Mouse (Mus musculus) brain, embryonic 14.5 days (tissue): ENCODE measurements at regions not wholly inside any gene's neighbourhood (a gene's known extent, or its start where the extent isn't known, plus 50 kb on each side); places are given as distances from the start of the nearest gene placed in this dataset.

Experiments
- DNase-seq: peaks from one replicate; pipeline ENCODE4 v3.0.0-alpha.2; 2011; ENCODE audit warnings: low read depth
- CTCF ChIP-seq: fragments of 200-500 bp; IDR thresholded peaks from 2 replicates; pipeline ENCODE4 v1.5.1; 2012; ENCODE audit warnings: inconsistent platforms, mild to moderate bottlenecking, moderate library complexity, borderline replicate concordance; ENCODE audit not compliant: insufficient read depth, insufficient read length; ENCODE audit errors: extremely low read depth
- POLR2A ChIP-seq: fragments of 200-500 bp; IDR thresholded peaks from 2 replicates; pipeline ENCODE4 v1.6.1; 2012; ENCODE audit warnings: mild to moderate bottlenecking, inconsistent platforms, borderline replicate concordance; ENCODE audit not compliant: poor library complexity, insufficient read depth, insufficient read length, severe bottlenecking; ENCODE audit errors: extremely low read depth

- no peak for TF ChIP-seq CTCF
- no peak for TF ChIP-seq POLR2A
- peak; percentile 34 for DNase-seq
Measured at GRCm38 (mm10) chr17:78023507-78024355, 176.3 kb upstream of the Crim1 start.

GRCm38 (mm10) chr17:78024356-78024723, 175.7 kb upstream of the Crim1 start:
- TF ChIP-seq POLR2A (no peak), CTCF (no peak)
- no peak for DNase-seq

GRCm38 (mm10) chr17:78025294-78025693, 174.8 kb upstream of the Crim1 start:
- DNase-seq = peak; percentile 40

GRCm38 (mm10) chr17:78035648-78036047, 164.4 kb upstream of the Crim1 start:
- TF ChIP-seq CTCF (no peak), POLR2A (no peak)
- DNase-seq = no peak

More at GRCm38 (mm10) chr17:78025294-78025693, 174.8 kb upstream of the Crim1 start:
- no peak for TF ChIP-seq POLR2A
- no peak for TF ChIP-seq CTCF

GRCm38 (mm10) chr17:78040338-78040737, 159.7 kb upstream of the Crim1 start:
- TF ChIP-seq CTCF = no peak
- TF ChIP-seq POLR2A = no peak
- peak; percentile 68 for DNase-seq

- no peak for DNase-seq
- no peak for TF ChIP-seq CTCF
- no peak for TF ChIP-seq POLR2A
Measured at GRCm38 (mm10) chr17:78041204-78041603, 158.8 kb upstream of the Crim1 start.

GRCm38 (mm10) chr17:78049766-78050165, 150.3 kb upstream of the Crim1 start:
- DNase-seq = no peak
- no peak for TF ChIP-seq POLR2A
- no peak for TF ChIP-seq CTCF

GRCm38 (mm10) chr17:78050203-78050602, 149.8 kb upstream of the Crim1 start:
- no peak for TF ChIP-seq CTCF
- no peak for TF ChIP-seq POLR2A
- DNase-seq = no peak

- no peak for TF ChIP-seq CTCF
- TF ChIP-seq POLR2A = no peak
- DNase-seq = no peak
Measured at GRCm38 (mm10) chr17:78075892-78076291, 124.2 kb upstream of the Crim1 start.

- no peak for TF ChIP-seq POLR2A
- no peak for TF ChIP-seq CTCF
Measured at GRCm38 (mm10) chr17:78078381-78078780, 121.7 kb upstream of the Crim1 start.

GRCm38 (mm10) chr17:78084419-78084818, 115.6 kb upstream of the Crim1 start:
- peak; percentile 70 for DNase-seq

More at GRCm38 (mm10) chr17:78078381-78078780, 121.7 kb upstream of the Crim1 start:
- DNase-seq = no peak

GRCm38 (mm10) chr17:78086963-78087362, 113.1 kb upstream of the Crim1 start:
- DNase-seq = no peak
- no peak for TF ChIP-seq CTCF
- no peak for TF ChIP-seq POLR2A

More at GRCm38 (mm10) chr17:78084419-78084818, 115.6 kb upstream of the Crim1 start:
- no peak for TF ChIP-seq CTCF
- no peak for TF ChIP-seq POLR2A
